Mouse (Mus musculus): ENCODE results near the gene Cpt1c.

- TF ChIP-seq CTCF (IDR thresholded peaks at IDR 0.05; ENCODE audit: borderline replicate concordance, control insufficient read depth, extremely low read depth, insufficient read depth, low read length, poor library complexity) (no peak), POLR2A (IDR thresholded peaks at IDR 0.05; ENCODE audit: control insufficient read depth, extremely low read depth, insufficient read depth, low read length, poor library complexity) (no peak)
Measured at GRCm38 (mm10) chr7:44973415-44974130, 1.1 kb downstream of the Cpt1c start.
